Mouse (Mus musculus) liver, embryonic 16.5 days (tissue): Measurements from ENCODE around the gene Map4k2. TPM values are rescaled to one million over a fixed set of nuclear protein-coding genes. Genes with fewer than 3 reads are reported as not detected.

ENCODE experiments used
- ATAC-seq: fragments of 200-750 bp; cut with Nextera tagmentation; 2 replicates; pipeline ENCODE4 v1.8.0; 2017; ENCODE audit warnings: low read depth, mild to moderate bottlenecking, moderate number of reproducible peaks, moderate library complexity
- H3K27ac ChIP-seq: fragments of 300-500 bp; sonication (generic); 2 replicates; pipeline ENCODE4 v1.5.1; 2014; ENCODE audit warnings: mild to moderate bottlenecking, low read length
- H3K27me3 ChIP-seq: fragments of 300-500 bp; sonication (generic); 2 replicates; pipeline ENCODE4 v1.6.1; 2014; ENCODE audit warnings: low read depth, low read length, mixed read lengths; ENCODE audit not compliant: control insufficient read depth, insufficient read depth
- H3K36me3 ChIP-seq: fragments of 300-500 bp; sonication (generic); 2 replicates; pipeline ENCODE4 v1.6.1; 2014; ENCODE audit warnings: mild to moderate bottlenecking; ENCODE audit not compliant: control insufficient read depth, insufficient read depth
- H3K4me1 ChIP-seq: fragments of 300-500 bp; sonication (generic); 2 replicates; pipeline ENCODE4 v1.6.1; 2014; ENCODE audit warnings: low read depth, low read length, mixed read lengths; ENCODE audit not compliant: control insufficient read depth
- H3K4me2 ChIP-seq: fragments of 300-500 bp; sonication (generic); 2 replicates; pipeline ENCODE4 v1.6.1; 2014; ENCODE audit warnings: low read depth, low read length, mixed read lengths
- H3K4me3 ChIP-seq: fragments of 300-500 bp; sonication (generic); 2 replicates; pipeline ENCODE4 v1.5.1; 2014; ENCODE audit warnings: low read depth, mild to moderate bottlenecking, low read length
- H3K9ac ChIP-seq: fragments of 300-500 bp; sonication (generic); 2 replicates; pipeline ENCODE4 v1.6.1; 2014; ENCODE audit warnings: low read depth, low read length
- H3K9me3 ChIP-seq: fragments of 300-500 bp; sonication (generic); replicated peaks from 2 replicates; pipeline ENCODE4 v1.6.1; 2016; ENCODE audit warnings: low read length; ENCODE audit not compliant: control insufficient read depth
- WGBS: fragments of 180-500 bp; shearing (Covaris S2); extraction: QIAGEN DNeasy Blood & Tissue Kit; methylation state at CpG from one replicate; pipeline ENCODE4 v1.1.7; 2014; ENCODE audit not compliant: insufficient replicate concordance; 5-methylcytosine and 5-hydroxymethylcytosine counted together
- polyA plus RNA-seq: library from polyadenylated mRNA; unstranded; fragments of >200 nt; fragmentation: Nextera tagmentation; extraction: Ambion mirVana; gene quantifications from 2 replicates; pipeline ENCODE4 v1.2.1, GENCODE M21; 2015

Gene Map4k2
- polyA plus RNA-seq, 1 experiment from 2014 or later: 8.6 TPM

DNA sequence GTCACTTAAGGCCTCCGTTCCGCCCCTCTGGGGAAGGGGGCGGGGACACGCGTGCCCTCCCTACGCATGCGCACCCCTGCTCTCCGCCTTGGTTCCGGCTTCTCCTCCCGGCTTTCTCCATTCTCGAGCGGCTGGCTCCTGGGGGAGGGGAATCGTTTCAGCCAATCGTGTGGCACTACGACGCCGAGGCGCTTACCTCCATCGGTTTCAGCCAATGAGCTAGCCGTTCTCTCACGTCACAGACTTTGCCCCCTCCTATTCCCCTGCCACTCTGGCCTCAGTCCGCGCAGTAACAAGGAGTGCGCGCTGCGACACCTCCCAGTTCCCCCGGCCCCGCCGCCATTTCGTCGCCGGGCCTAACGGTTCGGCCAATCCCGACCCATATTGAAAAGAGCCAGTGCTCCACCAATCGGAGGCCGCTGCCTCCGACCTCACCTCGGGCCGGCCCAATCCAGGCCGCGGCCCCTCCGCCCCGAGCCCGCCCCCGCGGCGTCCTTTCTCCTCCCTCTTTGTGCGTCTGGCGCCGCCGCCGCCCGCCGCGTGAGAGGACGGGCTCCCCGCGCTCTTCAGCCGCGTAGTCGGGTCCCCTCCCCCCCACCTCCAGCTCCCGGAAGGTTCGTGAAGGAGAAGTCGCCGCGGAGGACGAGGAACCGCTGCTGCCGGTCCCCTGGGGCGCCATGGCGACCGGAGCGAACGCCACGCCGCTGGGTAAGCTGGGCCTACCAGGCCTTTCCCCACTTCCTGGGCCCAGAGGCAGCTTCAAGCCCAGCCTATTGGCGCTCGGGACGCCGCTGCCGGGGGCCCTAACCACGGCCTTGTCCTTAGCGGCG lies 22.7 kb downstream of the Map4k2 start, which contains the start of gene Sf1:
Sf1 (plus strand) TSS at position 280 of the 830 bp plus-strand sequence.
- Histone ChIP-seq H3K27ac (peak within 1 kb of the TSS; percentile 97), H3K36me3 (peaks cover 32% of the 10 kb centered on the region), H3K4me3 (peak within 1 kb of the TSS; percentile 100), H3K4me2 (peak within 1 kb of the TSS; percentile 71), H3K4me1 (peaks cover 24% of the 10 kb centered on the region), H3K9ac (peak within 1 kb of the TSS; percentile 99), H3K27me3 (no peaks in the 10 kb centered on the region), H3K9me3 (no peaks in the 10 kb centered on the region)
- under 1% methylated on average over 79 of the region's 85 CpGs for whole genome bisulfite sequencing
- ATAC-seq: peak; percentile 91

DNA sequence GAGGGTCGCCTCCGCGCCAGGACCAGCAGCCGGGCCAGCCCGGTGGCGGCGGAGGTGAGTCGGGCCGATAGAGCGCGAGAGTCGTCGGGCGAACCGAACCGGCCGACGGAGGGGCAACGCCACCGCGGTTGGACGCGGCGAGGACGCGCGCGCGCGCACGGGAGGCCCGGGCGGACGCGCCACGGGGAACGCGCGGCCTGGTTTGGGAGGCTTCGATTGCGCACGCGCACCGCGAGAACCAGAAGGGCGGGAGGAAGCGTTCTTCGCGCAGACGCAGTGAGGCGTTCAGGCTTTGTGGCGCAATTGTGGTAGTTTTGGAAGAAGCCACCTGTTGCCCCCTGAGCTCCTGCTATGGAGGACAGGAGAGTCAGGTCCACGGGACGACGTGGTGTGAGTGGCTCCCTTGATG lies 23.4 kb downstream of the Map4k2 start:
- H3K27ac ChIP-seq: peak overlapping the region; percentile 97
- peak overlapping the region; percentile 100 for H3K4me3 ChIP-seq
- peak overlapping the region; percentile 71 for H3K4me2 ChIP-seq
- ATAC-seq: peak; percentile 14
- H3K36me3 ChIP-seq: peaks cover 38% of the 10 kb centered on the region
- H3K9me3 ChIP-seq: no peaks in the 10 kb centered on the region
- H3K9ac ChIP-seq: peak overlapping the region; percentile 99
- H3K27me3 ChIP-seq: no peaks in the 10 kb centered on the region
- under 1% methylated on average over 55 of the region's 55 CpGs for WGBS
- H3K4me1 ChIP-seq: peaks cover 24% of the 10 kb centered on the region

DNA sequence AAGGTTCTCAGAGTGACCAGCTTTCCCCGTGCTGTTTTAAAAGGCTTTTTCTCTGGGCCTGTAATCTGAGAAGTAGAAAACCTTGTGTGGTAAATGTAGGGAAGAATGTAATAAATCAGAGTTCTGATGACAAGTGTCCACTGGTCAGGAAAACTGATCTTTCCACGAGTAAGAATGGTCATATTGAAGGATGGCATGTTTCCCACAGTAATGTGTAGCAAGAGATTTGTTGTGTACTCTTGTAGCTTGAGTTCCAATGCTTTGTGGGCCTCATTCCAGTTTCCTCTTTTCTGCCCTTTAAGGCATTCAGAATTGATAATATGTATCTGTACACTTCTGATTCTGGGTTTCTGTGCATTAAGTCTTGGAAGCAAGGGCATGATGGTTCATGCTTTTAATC lies 23.9 kb downstream of the Map4k2 start:
- Histone ChIP-seq H3K4me2 (peak overlapping the region; percentile 71), H3K4me1 (peaks cover 24% of the 10 kb centered on the region), H3K9ac (peak overlapping the region; percentile 99), H3K27me3 (no peaks in the 10 kb centered on the region), H3K4me3 (peak overlapping the region; percentile 100), H3K27ac (peak overlapping the region; percentile 97; the same call in 1 of the 2 replicates), H3K36me3 (peaks cover 42% of the 10 kb centered on the region), H3K9me3 (no peaks in the 10 kb centered on the region)
- 0% methylated on average over 2 of the region's 2 CpGs for WGBS
- ATAC-seq: no peak

DNA sequence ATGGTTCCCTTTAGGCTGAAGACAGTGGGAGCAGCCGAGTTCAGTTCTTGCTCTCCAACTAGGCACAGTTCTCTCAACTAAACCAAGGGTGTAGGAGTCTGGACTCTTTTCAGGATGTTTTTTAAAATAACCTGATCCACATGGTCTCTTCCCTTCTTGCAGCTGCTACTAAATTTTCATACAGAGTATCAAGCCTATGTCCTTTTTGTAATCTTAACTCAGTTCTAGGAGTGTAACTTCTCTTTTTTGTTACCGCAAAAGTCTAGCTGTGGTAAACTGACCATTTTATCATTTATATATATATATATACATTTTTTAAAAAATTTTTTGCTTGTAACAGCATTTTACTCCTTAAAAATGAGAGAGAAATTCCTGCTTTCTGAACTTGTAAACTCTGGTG lies 29.2 kb downstream of the Map4k2 start:
- no peak overlapping the region for H3K4me3 ChIP-seq
- WGBS: 89% methylated on average over 2 of the region's 2 CpGs
- no peak overlapping the region for H3K4me2 ChIP-seq
- H3K36me3 ChIP-seq: peaks cover 93% of the 10 kb centered on the region
- no peak overlapping the region for H3K9ac ChIP-seq
- no peaks in the 10 kb centered on the region for H3K9me3 ChIP-seq
- ATAC-seq: no peak
- no peak overlapping the region for H3K27ac ChIP-seq
- peaks cover 12% of the 10 kb centered on the region for H3K4me1 ChIP-seq
- H3K27me3 ChIP-seq: no peaks in the 10 kb centered on the region

DNA sequence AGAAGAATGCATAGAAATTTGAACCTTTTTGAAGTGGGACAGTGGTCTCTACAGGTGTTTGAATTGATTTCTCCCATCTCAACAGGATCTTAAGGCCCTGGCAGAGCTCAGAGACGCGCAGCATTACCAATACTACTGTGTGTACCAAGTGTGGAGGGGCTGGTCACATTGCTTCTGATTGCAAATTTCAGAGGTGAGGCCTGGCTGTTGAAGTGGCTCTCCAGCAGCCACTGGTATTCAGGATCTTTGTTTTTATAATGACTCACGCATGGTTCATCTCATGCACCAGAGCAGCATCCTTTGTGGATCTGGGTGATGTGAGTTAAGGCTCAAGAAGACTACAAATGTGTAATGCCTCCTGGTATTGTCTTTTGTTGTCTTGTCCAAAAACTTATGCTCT lies 31.5 kb downstream of the Map4k2 start:
- H3K4me3 ChIP-seq: no peak overlapping the region
- H3K4me2 ChIP-seq: no peak overlapping the region
- no peak overlapping the region for H3K27ac ChIP-seq
- H3K27me3 ChIP-seq: no peaks in the 10 kb centered on the region
- H3K4me1 ChIP-seq: peaks cover under 1% of the 10 kb centered on the region
- no peak overlapping the region for H3K9ac ChIP-seq
- no peak for ATAC-seq
- 85% methylated on average over 3 of the region's 3 CpGs for WGBS
- peaks cover 95% of the 10 kb centered on the region for H3K36me3 ChIP-seq
- no peaks in the 10 kb centered on the region for H3K9me3 ChIP-seq

DNA sequence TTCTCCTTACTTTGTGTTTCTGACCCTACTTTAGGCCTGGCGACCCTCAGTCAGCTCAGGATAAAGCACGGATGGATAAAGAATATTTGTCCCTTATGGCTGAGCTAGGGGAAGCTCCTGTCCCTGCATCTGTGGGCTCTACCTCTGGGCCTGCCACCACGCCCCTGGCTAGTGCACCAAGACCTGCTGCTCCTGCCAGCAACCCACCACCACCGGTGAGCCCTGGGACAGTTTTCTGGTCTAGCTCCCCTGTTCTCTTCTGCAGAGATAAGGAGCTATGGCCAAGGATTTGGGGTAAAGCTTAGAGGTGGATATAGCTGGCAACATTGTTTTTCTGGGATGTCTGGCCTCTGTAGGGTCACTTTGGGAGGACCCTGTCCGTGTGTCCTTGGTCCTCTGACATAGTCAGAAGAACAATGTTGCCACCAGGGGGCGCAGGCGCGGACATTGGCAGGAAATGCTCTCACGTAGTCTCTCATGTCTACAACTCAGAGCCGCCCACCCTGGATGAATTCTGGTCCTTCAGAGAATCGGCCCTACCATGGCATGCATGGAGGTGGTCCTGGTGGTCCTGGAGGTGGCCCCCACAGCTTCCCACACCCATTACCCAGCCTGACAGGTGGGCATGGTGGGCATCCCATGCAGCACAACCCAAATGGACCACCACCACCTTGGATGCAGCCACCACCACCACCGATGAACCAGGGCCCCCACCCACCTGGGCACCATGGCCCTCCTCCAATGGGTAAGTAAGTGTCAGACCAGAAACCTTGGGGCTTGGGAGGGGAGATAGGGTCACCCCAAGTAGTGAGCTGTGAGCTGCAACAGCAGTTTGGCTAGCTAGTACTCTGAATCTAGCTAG lies 32.8 kb downstream of the Map4k2 start:
- Histone ChIP-seq H3K4me1 (no peaks in the 10 kb centered on the region; the same call in 1 of the 2 replicates), H3K9ac (no peak overlapping the region), H3K4me2 (no peak overlapping the region), H3K27me3 (no peaks in the 10 kb centered on the region), H3K9me3 (no peaks in the 10 kb centered on the region), H3K27ac (no peak overlapping the region), H3K4me3 (no peak overlapping the region), H3K36me3 (peaks cover 96% of the 10 kb centered on the region)
- 55% methylated on average over 12 of the region's 12 CpGs for WGBS
- ATAC-seq: no peak

DNA sequence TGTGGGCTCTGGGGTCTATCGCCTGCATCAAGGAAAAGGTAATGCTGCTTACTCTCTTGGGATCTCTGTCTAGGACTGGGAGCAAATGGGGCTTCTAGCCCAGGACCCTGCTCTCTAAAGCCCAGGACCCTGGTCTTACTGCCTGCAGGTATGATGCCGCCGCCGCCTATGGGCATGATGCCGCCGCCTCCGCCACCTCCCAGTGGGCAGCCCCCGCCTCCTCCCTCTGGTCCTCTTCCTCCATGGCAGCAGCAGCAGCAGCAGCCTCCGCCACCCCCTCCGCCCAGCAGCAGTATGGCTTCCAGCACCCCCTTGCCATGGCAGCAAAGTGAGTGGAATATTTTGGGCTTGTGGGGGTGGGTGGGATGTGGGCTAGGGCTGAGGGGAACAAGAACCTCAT lies 33.6 kb downstream of the Map4k2 start:
- 96% methylated on average over 10 of the region's 10 CpGs for WGBS
- no peak for ATAC-seq
- no peak overlapping the region for H3K4me3 ChIP-seq
- no peak overlapping the region for H3K9ac ChIP-seq
- no peak overlapping the region for H3K27ac ChIP-seq
- peaks cover 89% of the 10 kb centered on the region for H3K36me3 ChIP-seq
- H3K4me2 ChIP-seq: no peak overlapping the region
- H3K4me1 ChIP-seq: no peaks in the 10 kb centered on the region; the same call in 1 of the 2 replicates
- no peaks in the 10 kb centered on the region for H3K27me3 ChIP-seq
- H3K9me3 ChIP-seq: no peaks in the 10 kb centered on the region

DNA sequence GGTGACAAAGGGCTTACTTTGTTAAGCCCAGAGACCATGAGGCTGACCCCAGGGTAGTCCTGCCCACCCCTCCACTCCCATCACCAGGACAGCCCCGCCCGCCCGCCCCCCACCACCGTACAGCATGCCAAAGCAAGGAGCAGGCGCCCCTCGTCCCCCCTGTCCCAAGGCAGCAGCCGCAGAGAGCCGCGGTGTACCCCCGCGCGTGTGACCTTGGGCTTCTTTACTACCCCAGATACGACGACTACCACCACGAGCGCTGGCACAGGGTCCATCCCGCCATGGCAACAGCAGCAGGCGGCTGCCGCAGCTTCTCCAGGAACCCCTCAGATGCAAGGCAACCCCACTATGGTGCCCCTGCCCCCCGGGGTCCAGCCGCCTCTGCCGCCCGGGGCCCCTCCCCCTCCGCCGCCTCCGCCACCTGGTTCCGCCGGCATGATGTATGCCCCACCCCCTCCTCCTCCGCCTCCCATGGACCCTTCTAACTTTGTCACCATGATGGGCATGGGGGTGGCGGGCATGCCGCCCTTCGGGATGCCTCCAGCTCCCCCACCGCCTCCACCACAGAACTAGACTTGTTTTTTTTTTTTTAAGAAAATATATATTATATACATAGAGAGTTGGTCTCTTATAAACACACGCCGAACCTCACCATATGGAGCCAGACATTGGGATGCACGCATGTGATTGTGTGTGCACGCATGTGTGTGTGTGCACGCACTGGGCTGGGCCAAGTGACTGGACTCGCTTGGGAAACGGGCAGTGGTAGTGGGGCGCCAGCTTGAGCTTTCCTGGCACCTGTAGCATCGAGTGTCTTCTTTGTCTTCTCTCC lies 34.7 kb downstream of the Map4k2 start:
- no peaks in the 10 kb centered on the region for H3K27me3 ChIP-seq
- H3K4me2 ChIP-seq: no peak overlapping the region
- no peak overlapping the region for H3K27ac ChIP-seq
- 91% methylated on average over 40 of the region's 42 CpGs for WGBS
- no peaks in the 10 kb centered on the region; the same call in 1 of the 2 replicates for H3K4me1 ChIP-seq
- no peaks in the 10 kb centered on the region for H3K9me3 ChIP-seq
- H3K36me3 ChIP-seq: peaks cover 80% of the 10 kb centered on the region
- no peak overlapping the region for H3K9ac ChIP-seq
- no peak overlapping the region for H3K4me3 ChIP-seq
- ATAC-seq: peak; percentile 23; the same call in 1 of the 2 replicates
